Mouse (Mus musculus) liver, adult 2 months (tissue): ENCODE measurements at regions not wholly inside any gene's neighbourhood (a gene's known extent, or its start where the extent isn't known, plus 50 kb on each side); places are given as distances from the start of the nearest gene placed in this dataset.

Source experiments
- DNase-seq: peaks from one replicate; pipeline ENCODE4 v3.0.0-alpha.2; 2011; ENCODE audit warnings: low read depth, low spot score; ENCODE audit errors: extremely low read depth
- H3K27ac ChIP-seq: fragments of 200-500 bp; replicated peaks from 2 replicates; pipeline ENCODE4 v1.5.1; 2012; ENCODE audit warnings: low read depth, mild to moderate bottlenecking, control low read depth, inconsistent platforms, low read length; ENCODE audit not compliant: insufficient read depth
- H3K27me3 ChIP-seq: fragments of 200-500 bp; 2 replicates; pipeline ENCODE4 v1.6.1; 2012; ENCODE audit warnings: mild to moderate bottlenecking, moderate library complexity, low read length, inconsistent platforms; ENCODE audit not compliant: control insufficient read depth, insufficient read depth
- H3K36me3 ChIP-seq: fragments of 200-500 bp; 2 replicates; pipeline ENCODE4 v1.6.1; 2012; ENCODE audit warnings: low read length, inconsistent platforms; ENCODE audit not compliant: control insufficient read depth, insufficient read depth
- H3K4me1 ChIP-seq: fragments of 200-500 bp; 2 replicates; pipeline ENCODE4 v1.6.1; 2011; ENCODE audit warnings: low read length; ENCODE audit not compliant: control insufficient read depth, insufficient read depth
- H3K4me3 ChIP-seq: fragments of 200-500 bp; 2 replicates; pipeline ENCODE4 v1.5.1; 2011; ENCODE audit warnings: low read depth, mild to moderate bottlenecking, control low read depth, low read length, moderate library complexity; ENCODE audit not compliant: insufficient read depth
- H3K79me2 ChIP-seq: fragments of 200-500 bp; 2 replicates; pipeline ENCODE4 v1.6.1; 2012; ENCODE audit warnings: inconsistent platforms, mild to moderate bottlenecking, low read length, moderate library complexity; ENCODE audit not compliant: control insufficient read depth, insufficient read depth
- H3K9ac ChIP-seq: fragments of 200-500 bp; 2 replicates; pipeline ENCODE4 v1.6.1; 2012; ENCODE audit warnings: low read depth, mild to moderate bottlenecking, control low read depth, inconsistent platforms, low read length
- CTCF ChIP-seq: fragments of 200-500 bp; IDR thresholded peaks from 2 replicates; pipeline ENCODE4 v1.5.1; 2011; ENCODE audit warnings: low read depth, low read length, control low read depth
- POLR2A ChIP-seq: fragments of 200-500 bp; IDR thresholded peaks from 2 replicates; pipeline ENCODE4 v1.6.1; 2011; ENCODE audit warnings: low read length, control low read depth; ENCODE audit not compliant: insufficient read depth; ENCODE audit errors: extremely low read depth
- WGBS: fragments of 180-500 bp; shearing (Covaris S2); methylation state at CpG from one replicate; pipeline ENCODE4 v1.1.7; 2018; 5-methylcytosine and 5-hydroxymethylcytosine counted together

DNA sequence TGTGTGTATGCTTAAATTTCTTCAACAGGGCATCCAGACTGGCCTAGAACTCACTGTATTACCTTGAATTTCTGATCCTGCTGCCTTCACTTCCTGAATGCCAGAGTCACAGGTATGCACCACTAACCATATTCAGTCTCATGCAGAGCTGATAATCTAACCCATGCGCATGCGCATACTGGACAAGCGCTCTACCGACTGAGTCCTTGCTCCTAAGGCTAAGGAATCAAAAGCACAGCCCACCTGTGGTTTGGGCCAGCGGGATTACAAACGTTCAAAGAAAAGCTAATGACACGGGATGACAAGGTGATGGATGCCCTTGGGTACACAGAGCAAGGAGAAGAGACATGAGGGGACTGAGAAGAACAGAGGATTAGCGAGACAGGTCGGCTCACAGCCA lies 160.5 kb downstream of the Zfp36l2 start:
- Histone ChIP-seq H3K27ac (no peak overlapping the region), H3K4me3 (no peak overlapping the region), H3K79me2 (no peaks in the 10 kb centered on the region), H3K4me1 (no peaks in the 10 kb centered on the region; the same call in 1 of the 2 replicates), H3K27me3 (no peaks in the 10 kb centered on the region), H3K9ac (no peak overlapping the region), H3K36me3 (no peaks in the 10 kb centered on the region)
- no peak for DNase-seq
- no peak for TF ChIP-seq POLR2A
- TF ChIP-seq CTCF = no peak
- WGBS = 86% methylated on average over 9 of the region's 9 CpGs

DNA sequence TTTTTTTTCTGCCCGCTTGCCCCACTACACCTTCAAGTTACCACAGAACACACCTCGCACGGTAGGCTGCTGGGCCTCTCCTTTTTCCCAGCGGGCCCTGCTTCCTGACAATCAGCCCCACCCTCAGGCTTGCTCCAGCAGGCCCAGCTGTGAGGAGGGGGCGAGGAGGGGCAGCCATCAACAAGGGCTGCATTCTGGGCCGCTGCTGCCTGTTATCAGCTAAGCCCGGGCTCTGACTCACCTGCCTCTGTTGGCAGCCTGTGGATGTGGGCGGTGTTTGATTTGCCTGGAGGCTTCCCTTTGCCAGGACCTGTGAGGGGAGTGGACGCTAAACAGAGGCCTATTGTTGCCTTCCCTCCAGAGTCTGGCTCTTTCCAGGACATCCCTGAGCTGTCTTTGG lies 161.6 kb downstream of the Zfp36l2 start:
- WGBS = 28% methylated on average over 9 of the region's 9 CpGs

DNA sequence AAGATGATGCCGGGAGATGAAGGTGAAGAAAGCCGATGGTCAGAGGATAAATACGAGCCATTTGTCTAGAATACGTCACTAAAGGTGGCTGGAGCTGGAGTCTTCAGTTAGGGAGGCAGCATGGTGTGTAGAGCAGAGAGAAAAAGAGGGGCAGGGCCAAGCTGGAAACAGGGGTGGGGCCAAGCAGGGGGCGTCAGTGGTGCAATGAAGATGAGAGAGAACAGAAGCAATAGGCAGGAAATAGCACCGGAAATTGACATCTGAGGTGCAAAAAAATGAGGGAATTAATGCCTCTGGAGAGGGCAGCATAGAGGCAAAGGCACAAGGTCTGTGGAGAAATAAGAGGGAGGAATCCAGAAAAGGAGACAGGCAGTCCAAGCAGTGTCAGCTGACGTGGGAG lies 165.4 kb downstream of the Zfp36l2 start:
- H3K79me2 ChIP-seq = no peaks in the 10 kb centered on the region
- no peaks in the 10 kb centered on the region for H3K36me3 ChIP-seq
- DNase-seq = no peak
- H3K27ac ChIP-seq = no peak overlapping the region
- H3K4me3 ChIP-seq = no peak overlapping the region
- WGBS = 87% methylated on average over 7 of the region's 7 CpGs
- TF ChIP-seq CTCF (no peak), POLR2A (no peak)
- H3K4me1 ChIP-seq = no peaks in the 10 kb centered on the region; the same call in 1 of the 2 replicates
- no peaks in the 10 kb centered on the region for H3K27me3 ChIP-seq
- H3K9ac ChIP-seq = no peak overlapping the region

More for the DNA sequence above, 161.6 kb downstream of the Zfp36l2 start:
- H3K9ac ChIP-seq = peak overlapping the region; percentile 46; the same call in 1 of the 2 replicates
- H3K27me3 ChIP-seq = no peaks in the 10 kb centered on the region
- no peak for DNase-seq
- no peaks in the 10 kb centered on the region for H3K36me3 ChIP-seq
- H3K4me1 ChIP-seq = no peaks in the 10 kb centered on the region; the same call in 1 of the 2 replicates
- peak overlapping the region; percentile 37; the same call in 1 of the 2 replicates for H3K4me3 ChIP-seq
- no peak for TF ChIP-seq POLR2A
- no peak for TF ChIP-seq CTCF
- H3K27ac ChIP-seq = no peak overlapping the region
- H3K79me2 ChIP-seq = no peaks in the 10 kb centered on the region

DNA sequence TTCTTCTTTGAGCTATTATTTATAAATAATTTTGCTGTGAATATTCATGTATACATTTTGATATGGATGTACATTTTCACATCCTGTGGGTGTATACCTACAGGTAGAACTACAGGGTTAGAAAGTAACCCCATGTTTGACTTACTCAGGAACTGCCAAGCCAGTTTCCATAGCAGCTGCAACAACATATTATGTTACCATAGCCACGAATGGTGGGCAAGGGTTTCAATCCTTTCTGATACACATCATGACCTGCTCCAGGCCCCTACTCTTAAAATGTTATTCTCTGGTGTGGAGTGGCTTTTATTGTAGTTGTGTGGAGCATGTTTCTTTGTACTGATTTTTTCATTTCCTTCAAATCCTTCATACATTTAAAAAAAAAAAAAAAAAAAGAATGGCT lies 168.9 kb downstream of the Zfp36l2 start:
- no peak for DNase-seq
- H3K9ac ChIP-seq = no peak overlapping the region
- no peaks in the 10 kb centered on the region for H3K4me1 ChIP-seq
- H3K27ac ChIP-seq = no peak overlapping the region
- H3K36me3 ChIP-seq = no peaks in the 10 kb centered on the region
- no peaks in the 10 kb centered on the region for H3K79me2 ChIP-seq
- no peak for TF ChIP-seq CTCF
- 71% methylated on average over 1 of the region's 1 CpGs for WGBS
- H3K4me3 ChIP-seq = no peak overlapping the region
- no peaks in the 10 kb centered on the region for H3K27me3 ChIP-seq

DNA sequence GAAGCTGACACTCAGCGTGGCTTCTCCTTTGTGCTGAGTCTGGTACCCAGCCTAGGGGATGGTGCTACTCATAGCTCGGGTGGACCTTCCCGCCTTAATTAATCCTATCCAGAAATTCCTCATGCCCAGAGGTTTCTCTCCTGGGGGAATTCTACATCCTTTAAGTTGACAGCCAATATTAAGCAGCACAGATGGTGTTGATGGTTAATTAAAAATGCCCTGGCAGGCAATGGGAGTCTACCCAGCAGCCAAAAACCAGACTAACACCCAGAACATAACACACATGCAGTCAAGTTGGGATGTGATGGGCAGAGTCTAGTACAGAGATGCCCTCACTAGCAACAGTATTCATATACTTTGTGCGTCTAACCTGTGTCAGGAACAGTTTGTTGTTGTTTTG lies 169.9 kb downstream of the Zfp36l2 start:
- Histone ChIP-seq H3K27ac (no peak overlapping the region), H3K4me1 (no peaks in the 10 kb centered on the region), H3K79me2 (no peaks in the 10 kb centered on the region), H3K9ac (no peak overlapping the region), H3K4me3 (no peak overlapping the region), H3K36me3 (no peaks in the 10 kb centered on the region), H3K27me3 (no peaks in the 10 kb centered on the region)
- 93% methylated on average over 4 of the region's 4 CpGs for WGBS
- DNase-seq = no peak
- TF ChIP-seq CTCF = no peak
- no peak for TF ChIP-seq POLR2A

DNA sequence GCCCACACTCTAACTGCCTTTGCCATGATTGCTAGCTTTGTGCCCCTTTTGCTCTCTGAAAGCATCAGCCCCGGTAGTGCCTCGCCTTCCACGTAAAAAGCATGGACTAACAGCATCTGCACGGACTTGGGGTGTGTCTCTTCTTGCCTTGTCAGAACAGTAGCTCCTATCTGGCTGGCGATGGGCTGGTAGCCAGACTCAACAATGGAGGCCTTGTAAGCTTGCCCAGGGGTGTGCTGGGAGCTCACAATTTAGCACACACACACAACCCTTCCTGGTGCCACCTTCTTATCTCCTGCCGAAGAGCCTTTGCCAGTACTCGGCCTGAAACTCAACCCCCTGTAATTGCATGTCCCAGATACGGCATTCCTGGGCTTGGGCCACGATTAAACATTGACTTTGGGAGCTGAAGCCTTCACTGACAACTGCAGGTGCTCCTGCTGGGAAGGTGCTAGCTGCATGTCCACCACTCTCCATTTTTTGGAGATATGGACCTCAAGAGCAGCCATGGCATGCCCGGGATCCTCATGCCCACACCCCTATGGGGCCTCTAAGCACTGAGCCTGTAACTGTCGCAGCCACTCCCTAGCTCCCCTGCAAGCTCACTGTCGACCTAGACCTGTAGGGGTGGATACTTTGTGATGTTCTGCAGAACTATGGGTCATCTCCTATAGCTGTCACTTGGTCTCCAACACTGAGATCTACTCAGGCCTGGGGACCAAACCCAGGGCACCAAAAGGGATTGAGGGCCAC lies 166.7 kb upstream of the Haao start:
- H3K36me3 ChIP-seq = no peaks in the 10 kb centered on the region
- DNase-seq = peak; percentile 37
- 56% methylated on average over 12 of the region's 12 CpGs for WGBS
- H3K27ac ChIP-seq = no peak overlapping the region
- no peaks in the 10 kb centered on the region for H3K79me2 ChIP-seq
- H3K9ac ChIP-seq = no peak overlapping the region
- no peak for TF ChIP-seq POLR2A
- TF ChIP-seq CTCF = no peak
- H3K4me1 ChIP-seq = no peaks in the 10 kb centered on the region
- H3K27me3 ChIP-seq = no peaks in the 10 kb centered on the region
- H3K4me3 ChIP-seq = no peak overlapping the region
